Mouse (Mus musculus) embryo, embryonic 9.5 days (tissue): ENCODE results near the gene Fgfr2.
"Not testable (repeated sequence)": the region's sequence is repeated elsewhere in the genome, so short reads cannot be mapped to it uniquely, and the experiment has no call there.

Experiments used
- DNase-seq: peaks from one replicate; pipeline ENCODE4 v3.0.0-alpha.2; 2017; ENCODE audit errors: extremely low spot score

Fgfr2 gene

DNA sequence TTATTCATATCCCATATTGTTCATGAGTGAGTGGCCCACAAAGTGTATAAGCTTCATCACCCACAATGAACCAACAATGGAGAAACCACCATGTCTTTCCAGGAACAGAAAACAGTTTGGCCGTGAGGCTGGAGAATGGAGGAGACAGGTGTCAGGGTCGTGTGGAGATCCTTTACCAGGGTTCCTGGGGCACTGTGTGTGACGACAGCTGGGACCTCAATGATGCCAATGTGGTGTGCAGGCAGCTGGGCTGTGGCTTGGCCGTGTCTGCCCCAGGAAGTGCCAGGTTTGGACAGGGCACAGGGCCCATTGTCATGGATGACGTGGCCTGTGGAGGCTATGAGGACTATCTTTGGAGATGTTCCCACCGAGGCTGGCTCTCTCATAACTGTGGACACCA, 2049.1 kb downstream of the Fgfr2 start:
- not testable (repeated sequence) for DNase-seq

- not testable (repeated sequence) for DNase-seq
These were observed 2049.7 kb downstream of the Fgfr2 start for GRCm38 (mm10) chr7:131073476-131073875.

DNA sequence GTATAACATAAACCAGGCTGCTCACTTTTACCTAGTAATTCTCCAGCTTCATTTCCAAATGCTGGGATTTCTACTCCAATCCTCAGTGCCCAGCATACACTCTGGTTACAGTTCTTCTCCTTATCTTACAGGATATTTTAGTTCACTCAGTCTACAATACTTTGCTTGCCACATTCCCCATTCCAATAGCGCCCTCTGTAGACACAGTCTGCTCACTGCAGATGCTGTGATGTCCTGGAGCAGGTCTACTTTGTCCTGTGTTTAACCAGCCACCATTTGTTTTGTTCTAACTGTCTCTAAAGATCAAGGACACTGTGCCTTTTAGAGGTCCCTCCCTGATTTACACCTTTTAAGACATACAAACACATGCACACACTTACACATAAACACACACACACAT, 2055.0 kb downstream of the Fgfr2 start:
- DNase-seq = not testable (repeated sequence)

DNA sequence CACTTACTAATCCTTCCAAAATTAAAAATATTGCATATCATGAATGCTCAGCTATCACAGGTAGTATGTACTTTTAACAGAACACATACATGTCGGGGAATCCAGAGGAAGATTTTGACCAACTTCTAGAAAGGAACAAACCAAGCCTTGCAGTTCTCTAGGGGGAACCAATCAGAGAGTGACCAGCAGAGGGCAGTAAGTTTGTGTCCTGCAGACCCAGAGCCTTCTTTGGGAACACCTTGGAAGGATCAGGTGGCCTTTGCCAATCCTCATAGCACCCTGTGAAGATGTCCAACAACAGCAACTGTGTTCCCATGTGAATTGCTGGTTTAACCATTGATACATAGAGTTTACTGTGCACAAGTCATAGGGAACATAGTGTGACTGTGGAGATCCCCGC, 2060.6 kb downstream of the Fgfr2 start:
- no peak for DNase-seq

DNA sequence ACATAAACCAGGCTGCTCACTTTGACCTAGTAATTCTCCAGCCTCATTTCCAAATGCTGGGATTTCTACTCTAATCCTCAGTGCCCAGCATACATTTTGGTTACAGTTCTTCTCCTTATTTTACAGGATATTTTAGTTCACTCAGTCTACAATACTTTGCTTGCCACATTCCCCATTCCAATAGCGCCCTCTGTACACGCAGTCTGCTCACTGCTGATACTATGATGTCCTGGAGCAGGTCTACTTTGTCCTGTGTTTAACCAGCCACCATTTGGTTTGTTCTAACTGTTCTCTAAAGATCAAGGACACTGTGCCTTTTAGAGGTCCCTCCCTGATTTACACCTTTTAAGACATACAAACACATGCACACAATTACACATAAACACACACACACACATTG, 2063.3 kb downstream of the Fgfr2 start:
- not testable (repeated sequence) for DNase-seq

GRCm38 (mm10) chr7:131057918-131058317, 2065.2 kb downstream of the Fgfr2 start:
- DNase-seq = not testable (repeated sequence)

GRCm38 (mm10) chr7:131054808-131055370, 2068.3 kb downstream of the Fgfr2 start:
- DNase-seq = peak; percentile 20

DNA sequence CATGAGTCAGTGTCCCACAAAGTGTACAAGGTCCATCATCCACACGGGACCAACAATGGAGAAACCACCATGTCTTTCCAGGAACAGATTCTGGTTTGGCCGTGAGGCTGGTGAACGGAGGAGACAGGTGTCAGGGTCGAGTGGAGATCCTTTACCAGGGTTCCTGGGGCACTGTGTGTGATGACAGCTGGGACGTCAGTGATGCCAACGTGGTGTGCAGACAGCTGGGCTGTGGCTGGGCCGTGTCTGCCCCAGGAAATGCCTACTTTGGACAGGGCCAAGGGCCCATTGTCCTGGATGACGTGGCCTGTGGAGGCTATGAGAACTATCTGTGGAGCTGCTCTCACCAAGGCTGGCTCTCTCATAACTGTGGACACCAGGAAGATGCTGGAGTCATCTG, 2073.3 kb downstream of the Fgfr2 start:
- not testable (repeated sequence) for DNase-seq

- not testable (repeated sequence) for DNase-seq
These were observed 2077.8 kb downstream of the Fgfr2 start for GRCm38 (mm10) chr7:131045258-131045835.

DNA sequence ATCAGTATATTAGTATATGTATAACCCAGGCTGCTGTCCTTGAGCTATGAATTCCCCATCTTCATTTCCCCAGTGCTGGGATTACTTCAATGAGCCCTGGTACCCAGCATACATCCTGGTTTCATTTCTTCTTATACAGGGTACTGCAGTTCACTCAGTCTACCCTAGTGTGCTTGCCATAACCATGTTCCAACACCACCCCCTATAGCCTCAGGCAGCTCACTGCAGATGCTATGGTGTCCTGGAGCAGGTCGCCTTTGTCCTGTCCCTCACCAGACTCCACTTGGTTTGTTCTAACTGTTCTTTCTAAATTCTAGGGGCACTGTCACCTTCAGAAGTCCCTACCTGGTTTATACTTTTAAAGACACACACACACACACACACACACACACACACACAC, 2080.5 kb downstream of the Fgfr2 start:
- no peak for DNase-seq

GRCm38 (mm10) chr7:131040760-131041159, 2082.4 kb downstream of the Fgfr2 start:
- DNase-seq = not testable (repeated sequence)

- no peak for DNase-seq
These were observed 2086.1 kb downstream of the Fgfr2 start for GRCm38 (mm10) chr7:131037083-131037482.

- DNase-seq = no peak
These were observed 2086.8 kb downstream of the Fgfr2 start for GRCm38 (mm10) chr7:131036396-131036795.

DNA sequence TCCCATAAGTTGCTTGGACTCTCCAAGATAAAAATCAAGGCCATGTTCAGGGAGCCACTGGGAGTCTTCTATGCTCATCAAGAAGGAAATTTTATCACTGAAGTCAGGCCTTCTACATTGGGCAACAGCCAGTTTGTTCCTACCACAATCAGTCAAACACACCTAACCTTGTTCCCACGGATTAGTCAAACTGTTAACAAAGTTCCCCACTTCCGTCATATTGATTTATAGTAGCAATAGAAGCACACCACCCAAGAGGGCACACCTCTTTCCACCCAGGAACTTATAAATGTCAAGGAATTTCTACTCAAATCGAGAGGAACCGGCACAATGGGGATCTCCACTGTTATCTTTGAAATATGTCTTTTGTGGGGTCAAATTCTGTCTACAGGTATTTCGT, 2091.4 kb downstream of the Fgfr2 start, which contains the start of gene Dmbt1:
Gene Dmbt1, plus strand, starts transcription at position 299 of the 400 bp plus-strand sequence.
- no peak for DNase-seq

- DNase-seq = no peak
These were observed 2095.6 kb downstream of the Fgfr2 start for GRCm38 (mm10) chr7:131027557-131027956.

DNA sequence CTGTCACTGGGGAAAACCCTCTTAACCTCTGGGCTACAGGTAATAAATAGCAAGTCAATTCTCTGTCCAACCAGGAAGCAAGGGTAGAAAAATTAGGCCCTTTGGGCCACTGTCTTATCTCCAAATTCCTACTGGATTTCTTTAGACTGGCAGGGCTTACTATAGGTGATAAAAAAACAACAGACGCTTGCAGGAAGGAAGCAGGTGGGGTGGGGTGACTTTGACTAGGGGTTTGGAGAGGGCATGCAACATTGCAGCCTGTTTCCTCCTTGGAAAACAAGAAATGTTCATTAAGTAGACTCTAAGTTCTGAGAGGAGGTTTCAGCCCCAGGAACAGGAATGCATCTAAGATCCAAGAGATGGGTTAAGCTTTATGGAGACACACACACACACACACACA, 2098.3 kb downstream of the Fgfr2 start:
- DNase-seq = no peak

DNA sequence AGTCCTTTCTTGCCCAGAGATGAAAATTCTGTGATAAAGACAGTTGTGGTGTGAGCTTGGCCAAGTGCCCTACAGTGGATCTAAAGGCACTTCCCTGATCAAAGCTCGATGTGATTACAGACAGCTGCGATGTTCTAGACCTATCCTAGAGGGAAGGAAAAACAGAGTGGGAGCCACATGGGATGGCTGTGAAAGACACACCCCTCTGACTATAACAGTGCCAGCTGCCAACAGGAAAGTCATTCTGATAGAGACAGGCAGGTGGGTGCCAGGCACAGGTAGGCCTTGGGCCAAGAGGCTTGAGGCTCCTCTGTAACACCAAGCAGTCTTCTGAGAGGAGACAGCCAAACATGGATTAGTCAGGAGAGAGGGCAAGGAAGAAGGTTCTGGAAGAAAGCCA, 2104.0 kb downstream of the Fgfr2 start:
- DNase-seq = no peak

DNA sequence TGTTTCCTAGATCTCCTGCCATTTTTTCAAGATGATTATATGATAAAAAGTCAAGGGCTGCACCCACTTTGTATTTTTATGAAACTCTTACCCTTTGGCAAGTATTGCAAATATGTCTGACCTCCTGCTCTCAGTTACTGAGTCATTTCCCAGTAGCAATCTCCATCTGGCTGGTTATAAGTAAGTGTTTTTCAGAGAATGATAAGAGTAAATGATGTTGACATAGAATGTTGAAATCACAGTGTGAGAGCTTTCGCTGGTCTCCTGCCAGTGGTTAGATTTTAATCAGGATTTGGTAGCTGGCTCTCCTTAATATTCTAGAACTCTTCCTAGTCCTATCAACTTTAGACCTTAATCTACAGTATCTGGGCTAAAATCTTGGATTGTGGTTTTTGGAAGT, 2111.2 kb downstream of the Fgfr2 start:
- DNase-seq = no peak

GRCm38 (mm10) chr7:131009178-131009577, 2114.0 kb downstream of the Fgfr2 start:
- DNase-seq = no peak

- DNase-seq = no peak
These were observed 2115.9 kb downstream of the Fgfr2 start for GRCm38 (mm10) chr7:131007221-131007620.

- no peak for DNase-seq
These were observed 2119.1 kb downstream of the Fgfr2 start for GRCm38 (mm10) chr7:131004071-131004470.

- no peak for DNase-seq
These were observed 2121.0 kb downstream of the Fgfr2 start for GRCm38 (mm10) chr7:131001976-131002726.

DNA sequence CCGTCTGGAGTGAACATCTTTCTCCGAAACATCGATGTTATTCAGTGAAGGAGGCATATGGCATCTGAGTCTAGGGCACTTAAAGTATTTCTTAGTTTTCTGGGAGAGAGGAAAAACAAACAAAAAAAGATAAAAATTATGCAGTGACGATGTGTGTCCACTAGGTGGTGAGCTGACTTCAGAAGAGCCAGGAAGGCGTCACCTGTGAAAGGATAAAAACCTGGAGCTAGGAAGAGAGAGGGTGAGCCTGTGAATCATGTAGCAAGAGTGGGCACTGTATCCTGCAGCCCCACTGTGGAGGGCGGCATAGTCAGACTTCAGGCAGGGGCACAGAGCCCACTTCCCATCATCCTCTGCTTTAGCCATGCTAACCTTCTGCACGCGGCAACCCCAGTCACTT, 2129.2 kb downstream of the Fgfr2 start:
- DNase-seq = no peak
